Mouse (Mus musculus): ENCODE data around the gene U2af1. TPM values are rescaled to one million over a fixed set of nuclear protein-coding genes. Genes with fewer than 3 reads are reported as not detected.

The U2af1 gene
- total RNA-seq, 2 experiments from 2014 or later, result 54.9 to 151 TPM

GRCm38 (mm10) chr17:31668306-31668705 is 9.6 kb upstream of the U2af1 start:
- no peak for ATAC-seq (replicated peaks; ENCODE audit: low FRiP score, poor library complexity, severe bottlenecking)

DNA sequence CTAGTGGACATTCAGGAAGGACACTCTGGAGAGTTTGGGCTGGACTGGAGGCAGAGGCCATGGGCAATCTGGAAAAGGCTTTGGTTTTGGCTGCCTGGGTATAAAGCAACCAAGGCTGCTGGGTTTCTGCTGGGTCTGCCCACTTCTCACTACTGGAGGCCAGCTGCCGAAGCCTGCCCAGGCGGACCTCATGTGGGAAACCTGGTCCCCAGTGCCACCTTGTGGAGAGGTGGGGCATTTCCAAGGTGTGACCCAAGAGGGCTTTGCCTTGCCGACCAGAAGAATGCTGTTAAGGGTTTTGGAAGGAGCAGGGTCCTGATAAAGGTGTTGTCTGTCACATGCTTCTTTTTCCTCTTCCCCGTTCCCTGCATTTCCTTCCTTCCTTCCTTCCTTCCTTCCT is 6.1 kb upstream of the U2af1 start:
- peak; percentile 82 for ATAC-seq (replicated peaks; ENCODE audit: low FRiP score, poor library complexity, severe bottlenecking)

DNA sequence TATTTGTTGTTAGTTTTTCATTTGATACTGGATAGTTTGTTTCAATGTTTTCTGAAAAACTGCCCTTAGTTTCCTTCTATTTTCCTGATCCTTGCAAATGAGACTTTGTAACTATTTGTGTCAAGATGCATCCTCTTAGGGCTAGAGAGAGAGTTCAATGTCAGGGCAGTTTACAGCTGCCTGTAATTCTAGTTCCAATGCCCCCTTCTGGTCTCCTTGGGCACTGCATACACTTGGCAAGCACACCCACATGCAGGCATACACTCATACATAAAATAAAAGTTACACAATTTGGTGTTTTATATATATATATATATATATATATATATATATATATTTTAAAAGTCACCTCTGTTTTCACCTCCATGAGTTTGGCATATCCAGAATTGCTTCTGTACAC is 4.2 kb upstream of the U2af1 start:
- no peak for ATAC-seq (replicated peaks; ENCODE audit: low FRiP score, poor library complexity, severe bottlenecking)

DNA sequence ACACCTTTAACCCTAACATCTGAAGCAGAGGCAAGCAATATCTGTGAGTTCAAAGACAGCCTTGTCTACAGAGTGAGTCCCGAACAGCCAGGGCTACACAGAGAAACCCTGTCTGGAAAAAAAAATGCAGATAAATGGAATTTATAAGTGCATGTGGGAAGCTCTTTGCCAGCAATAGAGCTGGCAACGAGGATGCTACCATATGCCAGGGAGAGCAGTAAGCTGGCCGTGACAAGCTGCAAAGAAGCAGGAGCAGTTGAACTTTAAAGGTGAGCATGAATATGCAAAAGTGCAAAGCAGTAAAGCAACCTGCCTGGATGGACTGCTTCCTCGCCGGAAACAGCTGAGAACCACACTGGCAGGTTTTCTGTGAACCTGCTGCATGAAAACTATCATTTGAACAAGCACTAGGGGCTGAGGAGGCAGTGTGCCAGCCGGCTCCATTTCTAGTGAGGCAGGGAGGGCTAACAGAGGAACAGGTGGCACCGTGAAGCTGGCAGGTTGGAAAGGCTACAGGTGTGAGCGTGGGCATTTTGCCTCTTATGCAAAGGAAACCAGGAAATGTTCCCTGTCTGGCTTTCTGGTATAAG is 2.1 kb upstream of the U2af1 start:
- no peak for ATAC-seq (replicated peaks; ENCODE audit: low FRiP score, poor library complexity, severe bottlenecking)

GRCm38 (mm10) chr17:31658136-31658467 is 590 bp downstream of the U2af1 start:
- ATAC-seq (replicated peaks; ENCODE audit: low FRiP score, poor library complexity, severe bottlenecking), result 0 out of 2 replicates have a peak, but pooled peaks have one; percentile 5

- ATAC-seq (replicated peaks; ENCODE audit: low FRiP score, poor library complexity, severe bottlenecking), result no peak
Observed at GRCm38 (mm10) chr17:31657141-31657983, 1.3 kb downstream of the U2af1 start.

- ATAC-seq (replicated peaks; ENCODE audit: low FRiP score, poor library complexity, severe bottlenecking), result no peak
Observed at GRCm38 (mm10) chr17:31656682-31657081, 2.0 kb downstream of the U2af1 start.

DNA sequence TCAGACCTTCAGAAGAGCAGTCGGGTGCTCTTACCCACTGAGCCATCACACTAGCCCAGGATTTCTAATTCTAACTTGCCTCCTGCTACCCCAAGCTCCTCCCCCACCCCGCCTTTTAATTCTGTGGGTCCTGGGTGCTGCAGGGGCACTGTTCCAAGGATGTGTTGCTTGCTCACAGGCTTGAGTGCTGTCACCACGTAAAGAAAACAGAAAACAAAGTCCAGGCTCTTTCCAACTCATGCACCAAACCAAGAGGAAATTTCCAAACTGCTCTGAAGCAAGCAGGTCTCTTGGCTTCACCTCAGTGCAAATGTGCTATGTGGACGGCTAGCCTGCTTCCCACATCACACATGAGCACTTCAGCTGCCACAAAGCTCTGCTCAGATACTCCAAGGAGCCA is 3.3 kb downstream of the U2af1 start:
- ATAC-seq (replicated peaks; ENCODE audit: low FRiP score, poor library complexity, severe bottlenecking), result no peak

GRCm38 (mm10) chr17:31653277-31653676 is 5.4 kb downstream of the U2af1 start:
- ATAC-seq (replicated peaks; ENCODE audit: low FRiP score, poor library complexity, severe bottlenecking), result no peak

- no peak for ATAC-seq (replicated peaks; ENCODE audit: low FRiP score, poor library complexity, severe bottlenecking)
Observed at GRCm38 (mm10) chr17:31652152-31652551, 6.5 kb downstream of the U2af1 start.

DNA sequence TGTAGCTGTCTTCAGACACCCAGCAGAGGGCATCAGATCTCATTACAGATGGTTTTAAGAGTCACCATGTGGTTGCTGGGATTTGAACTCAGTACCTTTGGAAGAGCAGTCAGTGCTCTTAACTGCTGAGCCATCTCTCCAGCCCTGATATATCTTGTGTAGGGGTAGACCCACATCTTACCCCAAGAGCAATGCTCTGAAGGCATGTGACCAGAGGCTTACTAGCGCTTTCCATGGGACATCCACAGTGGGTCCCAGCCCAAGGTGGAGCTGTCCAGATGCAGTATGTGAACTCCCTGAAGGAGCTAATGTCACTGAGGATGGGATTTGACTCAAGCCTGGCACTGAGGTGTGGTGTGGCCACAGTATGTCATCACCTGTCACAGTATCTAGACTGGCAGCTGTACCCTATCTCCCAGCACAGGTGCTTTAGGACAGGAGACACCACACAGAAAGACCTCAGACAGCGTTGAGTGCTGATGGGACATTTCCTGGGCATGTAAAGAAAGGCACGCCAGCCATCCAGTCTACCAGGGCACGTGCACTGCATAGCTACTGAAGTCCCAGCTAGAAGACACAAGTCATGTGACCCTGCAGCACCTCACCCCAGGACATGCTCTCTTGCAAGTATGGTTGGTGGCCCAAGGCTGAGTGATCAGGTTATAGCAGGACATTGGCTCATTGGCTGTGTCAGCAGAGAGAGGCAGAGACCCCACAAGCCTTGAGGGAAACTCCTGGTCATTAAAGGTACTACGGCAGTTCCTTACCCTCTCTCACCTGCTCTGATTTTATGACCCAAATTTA is 12.3 kb downstream of the U2af1 start:
- ATAC-seq (replicated peaks; ENCODE audit: low FRiP score, poor library complexity, severe bottlenecking), result no peak

DNA sequence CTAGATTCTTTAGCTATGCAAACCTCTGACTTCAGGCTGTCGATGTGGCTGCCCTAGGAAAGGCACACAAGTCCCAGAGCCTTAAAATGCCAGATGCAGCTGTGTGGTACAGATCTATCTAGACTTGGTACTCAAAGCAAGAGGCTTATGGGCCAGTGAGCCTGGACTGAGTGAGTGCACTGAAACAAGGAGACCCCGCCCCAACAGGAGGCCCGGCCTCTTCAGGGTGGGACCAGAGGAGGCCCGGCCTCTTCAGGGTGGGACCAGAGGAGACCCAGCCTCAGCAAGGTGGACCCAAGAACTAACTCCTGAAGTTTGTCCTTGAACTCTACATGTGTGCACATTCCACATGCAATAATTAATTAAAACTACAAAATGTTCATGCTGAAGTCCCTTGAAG is 15.8 kb downstream of the U2af1 start:
- ATAC-seq (replicated peaks; ENCODE audit: low FRiP score, poor library complexity, severe bottlenecking), result no peak

GRCm38 (mm10) chr17:31642331-31642730 is 16.4 kb downstream of the U2af1 start:
- no peak for ATAC-seq (replicated peaks; ENCODE audit: low FRiP score, poor library complexity, severe bottlenecking)

DNA sequence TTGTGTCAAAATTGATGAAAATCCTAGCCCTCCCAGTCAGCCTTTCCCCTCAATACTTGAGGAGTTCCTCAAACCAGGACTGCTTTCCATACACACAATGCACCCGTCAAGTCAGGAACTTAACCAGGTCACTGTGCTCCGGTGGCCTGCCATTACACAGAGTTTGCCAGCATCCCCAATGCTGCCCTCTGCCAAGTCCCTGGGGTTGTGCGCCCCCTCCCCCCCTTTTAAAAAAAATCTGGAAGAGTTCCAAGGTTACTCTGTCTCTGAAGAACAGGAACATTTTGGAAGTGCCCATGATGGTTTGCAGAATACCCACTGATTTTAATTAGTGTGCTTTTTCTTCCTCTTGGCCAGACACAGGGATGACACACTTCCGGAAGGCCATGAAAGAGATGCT is 19.0 kb downstream of the U2af1 start:
- ATAC-seq (replicated peaks; ENCODE audit: low FRiP score, poor library complexity, severe bottlenecking), result no peak

- no peak for ATAC-seq (replicated peaks; ENCODE audit: low FRiP score, poor library complexity, severe bottlenecking)
Observed at GRCm38 (mm10) chr17:31637866-31638570, 20.7 kb downstream of the U2af1 start.

- ATAC-seq (replicated peaks; ENCODE audit: low FRiP score, poor library complexity, severe bottlenecking), result no peak
Observed at GRCm38 (mm10) chr17:31636942-31637811, 21.5 kb downstream of the U2af1 start, which contains the start of gene Cbs. Cbs (minus strand) TSS chr17:31637238.

DNA sequence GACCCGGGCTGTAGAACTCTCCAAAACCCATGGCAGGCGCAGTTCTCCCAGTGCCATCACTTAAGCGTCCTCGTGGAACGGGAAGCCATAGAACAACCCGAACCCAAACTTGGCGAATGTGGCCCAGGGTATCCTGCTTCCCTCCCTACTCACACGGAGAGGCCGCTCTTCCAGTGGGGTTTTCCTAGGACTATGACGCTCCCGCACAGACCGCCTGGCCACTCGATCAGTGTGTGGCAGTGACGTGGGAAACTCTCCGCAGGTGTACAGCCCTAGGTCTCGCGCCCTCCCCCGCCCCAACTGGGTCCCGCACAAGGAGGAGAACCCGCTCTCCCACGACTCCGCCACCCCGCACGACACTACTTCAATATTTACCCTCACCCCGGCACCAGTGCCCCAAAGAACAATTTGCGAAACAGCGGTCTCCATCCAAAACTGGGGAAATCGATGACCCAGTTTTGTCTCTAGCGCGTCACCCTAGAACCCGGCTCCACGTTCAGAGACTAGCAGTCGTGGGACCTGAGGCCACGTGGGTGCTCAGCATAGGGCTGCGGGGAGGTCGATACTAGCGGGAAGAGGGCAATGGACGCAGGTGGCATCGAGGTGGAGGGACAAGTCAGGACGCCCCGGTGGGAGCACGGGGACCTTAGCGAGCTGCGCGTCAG is 22.3 kb downstream of the U2af1 start:
- no peak for ATAC-seq (replicated peaks; ENCODE audit: low FRiP score, poor library complexity, severe bottlenecking)

- ATAC-seq (replicated peaks; ENCODE audit: low FRiP score, poor library complexity, severe bottlenecking), result no peak
Observed at GRCm38 (mm10) chr17:31635781-31636180, 22.9 kb downstream of the U2af1 start.

- ATAC-seq (replicated peaks; ENCODE audit: low FRiP score, poor library complexity, severe bottlenecking), result no peak
Observed at GRCm38 (mm10) chr17:31634896-31635295, 23.8 kb downstream of the U2af1 start.

Measured in erythroid progenitor cell, adult 5-6 weeks (primary cell).